Mouse (Mus musculus) thymus, adult 2 months (tissue): ENCODE measurements around the gene Fam90a1a. TPM values are rescaled to one million over a fixed set of nuclear protein-coding genes. Genes with fewer than 3 reads are reported as not detected.

Source experiments
- DNase-seq: peaks from one replicate; pipeline ENCODE4 v3.0.0; 2021
- H3K27ac ChIP-seq: fragments of 200-500 bp; 2 replicates; pipeline ENCODE4 v1.5.1; 2012; ENCODE audit warnings: low read length, control low read depth; ENCODE audit not compliant: control insufficient read depth, insufficient read depth
- H3K27me3 ChIP-seq: fragments of 200-500 bp; 2 replicates; pipeline ENCODE4 v1.6.1; 2012; ENCODE audit warnings: mild to moderate bottlenecking, low read length, moderate library complexity, mixed read lengths; ENCODE audit not compliant: control insufficient read depth, insufficient read depth
- H3K36me3 ChIP-seq: fragments of 200-500 bp; 2 replicates; pipeline ENCODE4 v1.6.1; 2012; ENCODE audit warnings: mild to moderate bottlenecking, low read length, moderate library complexity; ENCODE audit not compliant: control insufficient read depth, insufficient read depth
- H3K4me1 ChIP-seq: fragments of 200-500 bp; replicated peaks from 2 replicates; pipeline ENCODE4 v1.6.1; 2012; ENCODE audit warnings: low read length; ENCODE audit not compliant: control insufficient read depth, insufficient read depth
- H3K4me3 ChIP-seq: fragments of 200-500 bp; 2 replicates; pipeline ENCODE4 v1.5.1; 2012; ENCODE audit warnings: mild to moderate bottlenecking, low read length, control low read depth, moderate library complexity; ENCODE audit not compliant: control insufficient read depth, insufficient read depth
- CTCF ChIP-seq: fragments of 200-500 bp; IDR thresholded peaks from 2 replicates; pipeline ENCODE4 v1.5.1; 2012; ENCODE audit warnings: mild to moderate bottlenecking, control low read depth, low read length, moderate library complexity, borderline replicate concordance; ENCODE audit not compliant: control insufficient read depth, poor library complexity, insufficient read depth; ENCODE audit errors: extremely low read depth
- POLR2A ChIP-seq: fragments of 200-500 bp; IDR thresholded peaks from 2 replicates; pipeline ENCODE4 v1.6.1; 2012; ENCODE audit warnings: mild to moderate bottlenecking, low read length, control low read depth, moderate library complexity; ENCODE audit not compliant: control insufficient read depth, poor library complexity, insufficient read depth; ENCODE audit errors: extremely low read depth
- WGBS: fragments of 180-500 bp; shearing (Covaris S2); methylation state at CpG from one replicate; pipeline ENCODE4 v1.1.7; 2018; 5-methylcytosine and 5-hydroxymethylcytosine counted together
- polyA plus RNA-seq: library from polyadenylated mRNA; depleted of rRNA; stranded (reverse); fragments of >200 nt; gene quantifications from 2 replicates; pipeline ENCODE4 v1.2.3, GENCODE M21; 2012

The Fam90a1a gene
- polyA plus RNA-seq, 1 experiment, result not detected

GRCm38 (mm10) chr8:21947311-21948017 is 11.1 kb upstream of the Fam90a1a start:
- 84% methylated on average over 9 of the region's 9 CpGs for WGBS
- Histone ChIP-seq H3K27me3 (no peaks in the 10 kb centered on the region), H3K36me3 (no peaks in the 10 kb centered on the region), H3K27ac (no peak overlapping the region), H3K4me3 (no peak overlapping the region), H3K4me1 (no peaks in the 10 kb centered on the region)
- TF ChIP-seq POLR2A, result no peak
- no peak for TF ChIP-seq CTCF
- no peak for DNase-seq

DNA sequence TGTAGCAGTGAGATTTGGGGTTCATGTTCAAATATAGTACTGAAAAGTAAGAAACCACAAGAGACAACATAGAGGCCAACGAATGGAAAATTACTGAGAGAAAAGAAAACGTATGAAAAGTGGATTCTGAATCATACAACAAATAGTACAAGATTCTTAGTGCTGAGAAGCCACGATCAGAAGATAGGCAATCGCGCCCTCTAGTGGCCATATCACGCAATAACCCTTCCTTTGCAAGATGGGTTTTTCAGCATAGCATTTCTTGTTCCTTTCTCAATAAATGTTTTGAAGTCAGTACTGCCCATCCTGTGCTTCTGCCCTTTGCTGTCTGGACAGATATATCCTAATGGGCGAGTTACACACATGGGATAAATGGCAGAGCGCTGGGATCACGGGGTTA is 3.2 kb upstream of the Fam90a1a start:
- no peak overlapping the region for H3K27ac ChIP-seq
- WGBS, result 9% methylated on average over 9 of the region's 9 CpGs

GRCm38 (mm10) chr8:21956336-21956735 is 2.2 kb upstream of the Fam90a1a start:
- no peak overlapping the region for H3K27ac ChIP-seq
- H3K36me3 ChIP-seq, result no peaks in the 10 kb centered on the region
- H3K4me3 ChIP-seq, result no peak overlapping the region
- no peaks in the 10 kb centered on the region for H3K27me3 ChIP-seq
- 89% methylated on average over 3 of the region's 3 CpGs for WGBS
- DNase-seq, result no peak
- H3K4me1 ChIP-seq, result no peaks in the 10 kb centered on the region
- TF ChIP-seq CTCF, result no peak
- TF ChIP-seq POLR2A, result no peak

More for the DNA sequence above, 3.2 kb upstream of the Fam90a1a start:
- Histone ChIP-seq H3K4me1 (no peaks in the 10 kb centered on the region), H3K36me3 (no peaks in the 10 kb centered on the region), H3K4me3 (no peak overlapping the region), H3K27me3 (no peaks in the 10 kb centered on the region)
- no peak for TF ChIP-seq POLR2A
- TF ChIP-seq CTCF, result no peak
- peak; percentile 12 for DNase-seq

GRCm38 (mm10) chr8:21966646-21967045 is 8.1 kb downstream of the Fam90a1a start:
- Histone ChIP-seq H3K4me1 (no peaks in the 10 kb centered on the region), H3K27ac (no peak overlapping the region), H3K36me3 (no peaks in the 10 kb centered on the region), H3K27me3 (no peaks in the 10 kb centered on the region), H3K4me3 (no peak overlapping the region)
- TF ChIP-seq CTCF, result no peak
- no peak for TF ChIP-seq POLR2A
- DNase-seq, result no peak
- WGBS, result 91% methylated on average over 1 of the region's 1 CpGs

- 93% methylated on average over 3 of the region's 3 CpGs for WGBS
- Histone ChIP-seq H3K27me3 (no peaks in the 10 kb centered on the region), H3K27ac (no peak within 1 kb of the TSS), H3K4me3 (no peak within 1 kb of the TSS), H3K4me1 (no peaks in the 10 kb centered on the region), H3K36me3 (no peaks in the 10 kb centered on the region)
- TF ChIP-seq CTCF, result no peak
- no peak for DNase-seq
These were observed 11.0 kb downstream of the Fam90a1a start, which contains the start of gene Ccdc70 for GRCm38 (mm10) chr8:21969475-21969874. Gene Ccdc70 (plus strand): TSS chr8:21969775.

DNA sequence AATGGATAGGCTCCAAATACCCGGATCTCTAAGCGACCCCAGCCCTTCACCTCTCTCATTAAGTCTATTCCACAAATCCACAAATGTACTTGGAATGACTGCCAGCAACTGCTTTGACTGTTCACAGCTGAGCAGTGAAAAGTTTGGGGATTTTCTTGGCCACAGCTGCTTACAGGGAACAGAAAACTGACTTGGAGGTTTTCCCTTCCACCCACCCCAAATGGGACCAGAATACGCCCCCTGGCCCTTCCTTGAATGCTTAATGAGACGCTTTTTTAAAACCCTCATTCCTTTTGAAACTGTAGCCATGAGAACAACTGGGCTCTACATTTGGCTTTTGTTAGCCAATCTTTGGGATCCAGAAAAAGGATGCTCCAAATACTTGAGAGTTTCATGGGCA is 19.7 kb downstream of the Fam90a1a start:
- Histone ChIP-seq H3K27ac (no peak overlapping the region), H3K4me3 (no peak overlapping the region), H3K36me3 (no peaks in the 10 kb centered on the region), H3K4me1 (no peaks in the 10 kb centered on the region), H3K27me3 (no peaks in the 10 kb centered on the region)
- no peak for DNase-seq
- TF ChIP-seq CTCF (no peak), POLR2A (no peak)
- 78% methylated on average over 4 of the region's 4 CpGs for WGBS
